Mouse (Mus musculus) lung, postnatal 0 days (tissue): ENCODE measurements around the gene Kncn. TPM values are rescaled to one million over a fixed set of nuclear protein-coding genes. Genes with fewer than 3 reads are reported as not detected.
A peak's percentile ranks its signal among the peaks of the same experiment; 100 is the strongest.

Experiments
- ATAC-seq: fragments of 200-750 bp; cut with Nextera tagmentation; 2 replicates; pipeline ENCODE4 v1.8.0; 2017; ENCODE audit warnings: moderate library complexity
- DNase-seq: peaks from one replicate; pipeline ENCODE4 v3.0.0-alpha.2; 2016; ENCODE audit warnings: low spot score
- H3K27ac ChIP-seq: fragments of 300-500 bp; sonication (generic); 2 replicates; pipeline ENCODE4 v1.5.1; 2014; ENCODE audit warnings: antibody characterized with exemption, mild to moderate bottlenecking, low read length, mixed read lengths
- H3K27me3 ChIP-seq: fragments of 300-500 bp; sonication (generic); replicated peaks from 2 replicates; pipeline ENCODE4 v1.6.1; 2014; ENCODE audit warnings: low read length, mixed read lengths; ENCODE audit not compliant: insufficient read depth
- H3K36me3 ChIP-seq: fragments of 300-500 bp; sonication (generic); 2 replicates; pipeline ENCODE4 v1.6.1; 2014; ENCODE audit warnings: low read length, mixed read lengths; ENCODE audit not compliant: insufficient read depth
- H3K4me1 ChIP-seq: fragments of 300-500 bp; sonication (generic); 2 replicates; pipeline ENCODE4 v1.6.1; 2014; ENCODE audit warnings: antibody characterized with exemption, low read depth, low read length, mixed read lengths; ENCODE audit not compliant: insufficient read depth
- H3K4me2 ChIP-seq: fragments of 300-500 bp; sonication (generic); replicated peaks from 2 replicates; pipeline ENCODE4 v1.6.1; 2014; ENCODE audit warnings: low read depth, mild to moderate bottlenecking, low read length, moderate library complexity, mixed read lengths
- H3K4me3 ChIP-seq: fragments of 300-500 bp; sonication (generic); 2 replicates; pipeline ENCODE4 v1.5.1; 2014; ENCODE audit warnings: low read depth, low read length
- H3K9ac ChIP-seq: fragments of 300-500 bp; sonication (generic); replicated peaks from 2 replicates; pipeline ENCODE4 v1.6.1; 2014; ENCODE audit warnings: low read depth, mild to moderate bottlenecking
- H3K9me3 ChIP-seq: fragments of 300-500 bp; sonication (generic); 2 replicates; pipeline ENCODE4 v1.6.1; 2016; ENCODE audit warnings: low read length, mixed read lengths
- CTCF ChIP-seq: IDR thresholded peaks from 2 replicates; pipeline ENCODE4 v1.5.1; 2016; ENCODE audit warnings: antibody characterized with exemption, mild to moderate bottlenecking
- EP300 ChIP-seq: IDR thresholded peaks from 2 replicates; pipeline ENCODE4 v1.6.1; 2016; ENCODE audit warnings: antibody characterized with exemption, mild to moderate bottlenecking, control low read depth
- WGBS: fragments of 180-500 bp; shearing (Covaris S2); extraction: QIAGEN DNeasy Blood & Tissue Kit; methylation state at CpG from one replicate; pipeline ENCODE4 v1.1.7; 2014; 5-methylcytosine and 5-hydroxymethylcytosine counted together
- polyA plus RNA-seq: library from polyadenylated mRNA; unstranded; fragments of >200 nt; fragmentation: Nextera tagmentation; extraction: Ambion mirVana; gene quantifications from 2 replicates; pipeline ENCODE4 v1.2.1, GENCODE M21; 2015

Kncn gene
- polyA plus RNA-seq, 1 experiment from 2014 or later = not detected

GRCm38 (mm10) chr4:115902816-115903215, 18.6 kb downstream of the Kncn start:
- no peak for ATAC-seq
- 19% methylated on average over 5 of the region's 5 CpGs for WGBS

GRCm38 (mm10) chr4:115904375-115904774, 20.2 kb downstream of the Kncn start:
- no peak for TF ChIP-seq EP300
- no peak for TF ChIP-seq CTCF
- no peak for ATAC-seq
- H3K4me3 ChIP-seq = no peak overlapping the region
- no peaks in the 10 kb centered on the region for H3K4me1 ChIP-seq
- no peak overlapping the region for H3K27ac ChIP-seq
- WGBS = 18% methylated on average over 12 of the region's 12 CpGs
- DNase-seq = no peak
- no peaks in the 10 kb centered on the region for H3K36me3 ChIP-seq
- no peaks in the 10 kb centered on the region for H3K9me3 ChIP-seq
- no peak overlapping the region for H3K9ac ChIP-seq
- H3K27me3 ChIP-seq = no peaks in the 10 kb centered on the region
- no peak overlapping the region for H3K4me2 ChIP-seq

More at GRCm38 (mm10) chr4:115902816-115903215, 18.6 kb downstream of the Kncn start:
- no peak overlapping the region for H3K9ac ChIP-seq
- peaks cover 11% of the 10 kb centered on the region; the same call in 1 of the 2 replicates for H3K27me3 ChIP-seq
- H3K4me2 ChIP-seq = no peak overlapping the region
- H3K36me3 ChIP-seq = no peaks in the 10 kb centered on the region
- no peak overlapping the region for H3K27ac ChIP-seq
- no peaks in the 10 kb centered on the region for H3K9me3 ChIP-seq
- peak; percentile 71 for DNase-seq
- TF ChIP-seq EP300 = no peak
- TF ChIP-seq CTCF = peak; percentile 88
- no peak overlapping the region for H3K4me3 ChIP-seq
- H3K4me1 ChIP-seq = no peaks in the 10 kb centered on the region; the same call in 1 of the 2 replicates

- ATAC-seq = no peak
- Histone ChIP-seq H3K36me3 (no peaks in the 10 kb centered on the region), H3K27me3 (no peaks in the 10 kb centered on the region), H3K4me1 (no peaks in the 10 kb centered on the region), H3K9me3 (no peaks in the 10 kb centered on the region), H3K4me3 (no peak overlapping the region), H3K27ac (no peak overlapping the region), H3K4me2 (no peak overlapping the region), H3K9ac (no peak overlapping the region)
- no peak for DNase-seq
- 24% methylated on average over 7 of the region's 7 CpGs for WGBS
- TF ChIP-seq EP300 = no peak
- TF ChIP-seq CTCF = no peak
These were observed 21.5 kb downstream of the Kncn start for GRCm38 (mm10) chr4:115905701-115906100.

GRCm38 (mm10) chr4:115906791-115907190, 22.6 kb downstream of the Kncn start:
- no peaks in the 10 kb centered on the region for H3K36me3 ChIP-seq
- no peak for ATAC-seq
- H3K27me3 ChIP-seq = no peaks in the 10 kb centered on the region
- H3K4me2 ChIP-seq = no peak overlapping the region
- no peak for DNase-seq
- no peaks in the 10 kb centered on the region for H3K4me1 ChIP-seq
- H3K27ac ChIP-seq = no peak overlapping the region
- H3K4me3 ChIP-seq = no peak overlapping the region
- no peaks in the 10 kb centered on the region for H3K9me3 ChIP-seq
- TF ChIP-seq EP300 (no peak), CTCF (no peak)
- no peak overlapping the region for H3K9ac ChIP-seq
- 55% methylated on average over 3 of the region's 3 CpGs for WGBS

DNA sequence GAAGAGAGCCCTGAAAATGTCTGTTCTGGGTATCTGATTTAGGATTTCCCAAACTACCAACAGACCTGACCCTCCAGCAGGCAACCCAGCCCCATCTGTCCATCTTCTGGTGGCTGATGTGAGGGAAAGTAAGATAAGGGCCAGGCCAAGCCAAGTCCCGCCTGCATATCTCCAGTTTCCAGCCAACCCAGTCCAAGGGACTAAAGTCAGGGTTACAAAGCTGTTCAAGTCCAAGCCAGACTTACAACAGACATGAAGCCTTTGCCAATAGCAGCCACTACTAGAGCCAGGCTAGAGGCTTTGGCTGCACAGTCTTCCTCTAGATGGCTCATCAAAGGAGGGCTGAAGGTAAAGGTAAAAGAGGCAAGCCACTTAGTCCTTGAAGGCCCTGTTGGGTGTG, 23.8 kb downstream of the Kncn start:
- no peaks in the 10 kb centered on the region for H3K9me3 ChIP-seq
- H3K27ac ChIP-seq = no peak overlapping the region
- no peaks in the 10 kb centered on the region for H3K36me3 ChIP-seq
- 38% methylated on average over 1 of the region's 1 CpGs for WGBS
- ATAC-seq (no peak), DNase-seq (no peak)
- H3K4me1 ChIP-seq = no peaks in the 10 kb centered on the region
- no peak overlapping the region for H3K9ac ChIP-seq
- H3K4me3 ChIP-seq = no peak overlapping the region
- TF ChIP-seq EP300 = no peak
- no peak for TF ChIP-seq CTCF
- no peak overlapping the region for H3K4me2 ChIP-seq
- no peaks in the 10 kb centered on the region for H3K27me3 ChIP-seq

- TF ChIP-seq CTCF (no peak), EP300 (no peak)
- ATAC-seq = no peak
- no peaks in the 10 kb centered on the region for H3K9me3 ChIP-seq
- H3K27ac ChIP-seq = no peak overlapping the region
- no peak for DNase-seq
- no peak overlapping the region for H3K4me2 ChIP-seq
- no peaks in the 10 kb centered on the region for H3K4me1 ChIP-seq
- 8% methylated on average over 7 of the region's 7 CpGs for WGBS
- no peaks in the 10 kb centered on the region for H3K36me3 ChIP-seq
- no peak overlapping the region for H3K4me3 ChIP-seq
- no peaks in the 10 kb centered on the region for H3K27me3 ChIP-seq
- no peak overlapping the region for H3K9ac ChIP-seq
These were observed 24.4 kb downstream of the Kncn start for GRCm38 (mm10) chr4:115908641-115909040.

GRCm38 (mm10) chr4:115911586-115911985, 27.4 kb downstream of the Kncn start:
- TF ChIP-seq CTCF (no peak), EP300 (no peak)

More at GRCm38 (mm10) chr4:115911586-115911985, 27.4 kb downstream of the Kncn start:
- Histone ChIP-seq H3K4me1 (no peaks in the 10 kb centered on the region), H3K9me3 (no peaks in the 10 kb centered on the region), H3K4me2 (no peak overlapping the region), H3K27me3 (0 out of 2 replicates have a peak, but pooled peaks cover 3% of the 10 kb centered on the region), H3K4me3 (no peak overlapping the region), H3K36me3 (no peaks in the 10 kb centered on the region), H3K27ac (no peak overlapping the region), H3K9ac (no peak overlapping the region)
- DNase-seq = no peak
- ATAC-seq = no peak; the same call in 1 of the 2 replicates
- WGBS = 9% methylated on average over 4 of the region's 4 CpGs
